8 mouse cellular contexts compared by ENCODE assay signal in the genomic region with DNA sequence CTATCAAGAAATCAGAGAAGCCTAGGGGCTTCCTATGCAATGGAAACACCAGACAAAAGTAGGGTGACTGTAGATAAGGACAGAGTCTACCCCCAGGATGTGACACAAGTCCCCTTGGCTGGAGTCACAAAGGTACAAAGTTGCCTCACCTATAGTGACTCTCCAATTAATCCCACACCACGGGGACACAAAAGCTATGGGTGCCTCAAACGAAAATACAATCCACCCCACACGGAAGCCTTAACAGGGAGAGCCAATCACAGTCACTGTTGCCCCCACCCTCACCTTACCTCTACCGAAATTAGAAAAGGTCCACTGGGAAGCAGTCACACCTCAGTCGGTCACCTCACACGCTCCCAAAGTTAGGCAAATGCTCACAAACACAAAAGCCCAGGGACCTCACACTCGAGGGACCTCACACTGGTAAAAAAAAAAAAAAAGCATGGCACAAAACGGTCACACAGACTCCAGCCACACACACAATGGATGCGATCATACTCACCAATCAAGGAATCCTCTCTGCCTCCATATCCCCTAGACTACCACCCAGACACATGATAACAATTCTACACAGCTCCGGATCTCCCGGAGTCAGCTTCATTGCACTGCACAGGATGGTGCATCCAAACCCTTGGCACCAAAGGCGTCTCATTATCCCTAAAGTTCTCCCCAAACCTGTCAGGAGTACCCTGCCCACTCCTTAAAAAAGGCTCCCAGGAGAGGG. TPM values are rescaled to one million over a fixed set of nuclear protein-coding genes. Genes with fewer than 3 reads are reported as not detected.
DNase-seq lines count a peak whose midpoint lies in the region; ATAC-seq and TF ChIP-seq lines count a peak whose summit lies in the region.

No protein-coding gene starts in this region.

- 4% methylated on average over 12 of the region's 12 CpGs for WGBS in limb, embryonic 12.5 days
- WGBS in neural tube, embryonic 14.5 days = 3% methylated on average over 12 of the region's 12 CpGs

- peak overlapping the region; percentile 64 for H3K4me3 ChIP-seq in embryonic fibroblast, embryonic 13.5 days (ENCODE audit: insufficient read depth, low read length)
- H3K4me3 ChIP-seq in limb, embryonic 12.5 days (replicated peaks) = peak overlapping the region; percentile 65
- peak overlapping the region; percentile 59 for H3K4me3 ChIP-seq in neural tube, embryonic 14.5 days (ENCODE audit: low read depth, low read length)

- H3K4me2 ChIP-seq in limb, embryonic 12.5 days = peak overlapping the region; percentile 75
- H3K4me2 ChIP-seq in neural tube, embryonic 14.5 days (ENCODE audit: low read depth, low read length) = peak overlapping the region; percentile 63

- TF ChIP-seq CTCF in embryonic fibroblast, embryonic 13.5 days (IDR thresholded peaks at IDR 0.05; ENCODE audit: borderline replicate concordance, insufficient read depth, low read length) = no peak

- peaks cover 3% of the 10 kb centered on the region for H3K4me1 ChIP-seq in embryonic fibroblast, embryonic 13.5 days (ENCODE audit: control insufficient read depth, insufficient read depth, low read length)
- peaks cover 27% of the 10 kb centered on the region for H3K4me1 ChIP-seq in limb, embryonic 12.5 days (replicated peaks)
- peaks cover 31% of the 10 kb centered on the region for H3K4me1 ChIP-seq in neural tube, embryonic 14.5 days (ENCODE audit: control insufficient read depth, insufficient read depth, low read length)

- no peaks in the 10 kb centered on the region for H3K27me3 ChIP-seq in limb, embryonic 12.5 days
- no peaks in the 10 kb centered on the region for H3K27me3 ChIP-seq in neural tube, embryonic 14.5 days (ENCODE audit: control insufficient read depth, insufficient read depth, low read length)

- DNase-seq in cerebellum, adult 9-10 months = peak; percentile 34
- no peak for DNase-seq in cerebellum, postnatal 36 days
- DNase-seq in 416B (ENCODE audit: low read depth) = peak; percentile 28
- DNase-seq in urinary bladder, postnatal 14 days (ENCODE audit: low spot score) = no peak
- DNase-seq in retina, embryonic 14.5 days (ENCODE audit: low spot score) = no peak

- H3K36me3 ChIP-seq in limb, embryonic 12.5 days = 0 out of 2 replicates have a peak, but pooled peaks cover 4% of the 10 kb centered on the region
- no peaks in the 10 kb centered on the region for H3K36me3 ChIP-seq in neural tube, embryonic 14.5 days (ENCODE audit: control insufficient read depth, insufficient read depth, low read length)

- TF ChIP-seq POLR2A in embryonic fibroblast, embryonic 13.5 days (IDR thresholded peaks at IDR 0.05; ENCODE audit: low read depth, low read length) = no peak; the same call in 1 of the 2 replicates

- H3K9ac ChIP-seq in limb, embryonic 12.5 days (replicated peaks) = peak overlapping the region; percentile 70
- peak overlapping the region; percentile 58 for H3K9ac ChIP-seq in neural tube, embryonic 14.5 days (replicated peaks; ENCODE audit: low read depth, low read length)

- peak; percentile 26; the same call in 1 of the 2 replicates for ATAC-seq in limb, embryonic 12.5 days (ENCODE audit: insufficient number of reproducible peaks, insufficient read depth, low FRiP score, low TSS enrichment, low read depth)
- ATAC-seq in neural tube, embryonic 14.5 days (ENCODE audit: low read depth) = peak; percentile 44

- peaks cover 4% of the 10 kb centered on the region; the same call in 1 of the 2 replicates for H3K9me3 ChIP-seq in limb, embryonic 12.5 days
- H3K9me3 ChIP-seq in neural tube, embryonic 14.5 days (ENCODE audit: control insufficient read depth, low read length) = no peaks in the 10 kb centered on the region

- 0 out of 2 replicates have a peak overlapping the region, but pooled peaks have one; percentile 10 for H3K27ac ChIP-seq in embryonic fibroblast, embryonic 13.5 days (ENCODE audit: insufficient read depth, low read length)
- no peak overlapping the region for H3K27ac ChIP-seq in limb, embryonic 12.5 days
- H3K27ac ChIP-seq in neural tube, embryonic 14.5 days (ENCODE audit: low read depth, low read length) = peak overlapping the region; percentile 89

RNA-seq across cellular contexts. Expression of a gene that starts 0.7 kb away (rescaled TPM):
- 12.0 and 14.3 TPM in 2 replicates for polyA plus RNA-seq in embryonic fibroblast, embryonic 13.5 days (2011; ENCODE audit: insufficient read length, low read depth, missing spikeins)
- polyA plus RNA-seq in limb, embryonic 12.5 days (2016; fragmentation: Nextera tagmentation; extraction: Ambion mirVana) = 17.1 and 18.0 TPM in 2 replicates
- 28.7 and 36.4 TPM in 2 replicates for polyA plus RNA-seq in neural tube, embryonic 14.5 days (2014; fragmentation: Nextera tagmentation; extraction: Ambion mirVana)

RNA-seq across cellular contexts. Expression of a gene that starts 31.4 kb away (rescaled TPM):
- 3.7 and 4.4 TPM in 2 replicates for polyA plus RNA-seq in embryonic fibroblast, embryonic 13.5 days (2011; ENCODE audit: insufficient read length, low read depth, missing spikeins)
- 9.3 and 9.9 TPM in 2 replicates for polyA plus RNA-seq in limb, embryonic 12.5 days (2016; fragmentation: Nextera tagmentation; extraction: Ambion mirVana)
- 13.9 and 15.2 TPM in 2 replicates for polyA plus RNA-seq in neural tube, embryonic 14.5 days (2014; fragmentation: Nextera tagmentation; extraction: Ambion mirVana)

RNA-seq across cellular contexts. Expression of a gene that starts 38.2 kb away (rescaled TPM):
- polyA plus RNA-seq in embryonic fibroblast, embryonic 13.5 days (2011; ENCODE audit: insufficient read length, low read depth, missing spikeins) = 3.9 and 5.2 TPM in 2 replicates
- 9.0 and 10.2 TPM in 2 replicates for polyA plus RNA-seq in limb, embryonic 12.5 days (2016; fragmentation: Nextera tagmentation; extraction: Ambion mirVana)
- 13.4 and 16.0 TPM in 2 replicates for polyA plus RNA-seq in neural tube, embryonic 14.5 days (2014; fragmentation: Nextera tagmentation; extraction: Ambion mirVana)

RNA-seq across cellular contexts. Expression of a gene that starts 44.6 kb away (rescaled TPM):
- 5.8 and 7.3 TPM in 2 replicates for polyA plus RNA-seq in embryonic fibroblast, embryonic 13.5 days (2011; ENCODE audit: insufficient read length, low read depth, missing spikeins)
- polyA plus RNA-seq in limb, embryonic 12.5 days (2016; fragmentation: Nextera tagmentation; extraction: Ambion mirVana) = 12.2 TPM in 2 replicates
- polyA plus RNA-seq in neural tube, embryonic 14.5 days (2014; fragmentation: Nextera tagmentation; extraction: Ambion mirVana) = 24.2 and 28.3 TPM in 2 replicates

RNA-seq across cellular contexts. Expression of a gene that starts 46.9 kb away (rescaled TPM):
- 10.3 and 13.3 TPM in 2 replicates for polyA plus RNA-seq in embryonic fibroblast, embryonic 13.5 days (2011; ENCODE audit: insufficient read length, low read depth, missing spikeins)
- polyA plus RNA-seq in limb, embryonic 12.5 days (2016; fragmentation: Nextera tagmentation; extraction: Ambion mirVana) = 14.0 and 14.7 TPM in 2 replicates
- 18.5 and 20.7 TPM in 2 replicates for polyA plus RNA-seq in neural tube, embryonic 14.5 days (2014; fragmentation: Nextera tagmentation; extraction: Ambion mirVana)

Comparison
In these comparisons a context has a peak if more than half of its experiments do, and no peak if none do; other contexts are left out.
1. DNase-seq: peak in cerebellum, adult 9-10 months (single experiment) and 416B (single experiment); none in cerebellum, postnatal 36 days (0 of 2), urinary bladder, postnatal 14 days (single experiment) and retina, embryonic 14.5 days (single experiment).
2. Peak in every context shown above with its lines, with median percentiles within 50 percentile points of each other: H3K4me3 ChIP-seq.